Mouse (Mus musculus) hindbrain, postnatal 0 days (tissue): ENCODE measurements around the gene Grik4. TPM values are rescaled to one million over a fixed set of nuclear protein-coding genes. Genes with fewer than 3 reads are reported as not detected.

Experiments
- ATAC-seq: fragments of 200-750 bp; cut with Nextera tagmentation; 2 replicates; pipeline ENCODE4 v1.8.0; 2017; ENCODE audit warnings: mild to moderate bottlenecking, moderate TSS enrichment, moderate library complexity
- DNase-seq: peaks from one replicate; pipeline ENCODE4 v3.0.0-alpha.2; 2015; ENCODE audit warnings: low spot score
- H3K27ac ChIP-seq: fragments of 300-500 bp; sonication (generic); 2 replicates; pipeline ENCODE4 v1.5.1; 2014; ENCODE audit warnings: mild to moderate bottlenecking
- H3K27me3 ChIP-seq: fragments of 300-500 bp; sonication (generic); 2 replicates; pipeline ENCODE4 v1.6.1; 2014; ENCODE audit warnings: low read length, mixed read lengths; ENCODE audit not compliant: insufficient read depth
- H3K36me3 ChIP-seq: fragments of 300-500 bp; sonication (generic); 2 replicates; pipeline ENCODE4 v1.6.1; 2014; ENCODE audit warnings: low read length, mixed read lengths; ENCODE audit not compliant: insufficient read depth
- H3K4me1 ChIP-seq: fragments of 300-500 bp; sonication (generic); 2 replicates; pipeline ENCODE4 v1.6.1; 2014; ENCODE audit warnings: antibody characterized with exemption, low read length, mixed read lengths; ENCODE audit not compliant: insufficient read depth
- H3K4me2 ChIP-seq: fragments of 300-500 bp; sonication (generic); 2 replicates; pipeline ENCODE4 v1.6.1; 2014; ENCODE audit warnings: low read depth, mild to moderate bottlenecking, low read length, moderate library complexity, mixed read lengths
- H3K4me3 ChIP-seq: fragments of 300-500 bp; sonication (generic); 2 replicates; pipeline ENCODE4 v1.5.1; 2014; ENCODE audit warnings: low read length
- H3K9ac ChIP-seq: fragments of 300-500 bp; sonication (generic); replicated peaks from 2 replicates; pipeline ENCODE4 v1.6.1; 2014; ENCODE audit warnings: mild to moderate bottlenecking, low read length, moderate library complexity, mixed read lengths
- H3K9me3 ChIP-seq: fragments of 300-500 bp; sonication (generic); 2 replicates; pipeline ENCODE4 v1.6.1; 2016; ENCODE audit warnings: low read length, mixed read lengths
- CTCF ChIP-seq: IDR thresholded peaks from 2 replicates; pipeline ENCODE4 v1.5.1; 2016; ENCODE audit warnings: antibody characterized with exemption, control low read depth, low read depth
- WGBS: fragments of 180-500 bp; shearing (Covaris S2); extraction: QIAGEN DNeasy Blood & Tissue Kit; methylation state at CpG from one replicate; pipeline ENCODE4 v1.1.7; 2014; 5-methylcytosine and 5-hydroxymethylcytosine counted together
- polyA plus RNA-seq: library from polyadenylated mRNA; unstranded; fragments of >200 nt; fragmentation: Nextera tagmentation; extraction: Ambion mirVana; gene quantifications from 2 replicates; pipeline ENCODE4 v1.2.1, GENCODE M21; 2015
- total RNA-seq: library from RNA; depleted of rRNA; stranded (reverse); fragments of >200 nt; gene quantifications from 2 replicates; pipeline ENCODE4 v1.2.3, GENCODE M21; 2014

Gene Grik4
- total and polyA plus RNA-seq, 2 experiments from 2014 or later = 9.4 to 18.2 TPM

- Histone ChIP-seq H3K4me2 (no peak overlapping the region), H3K36me3 (no peaks in the 10 kb centered on the region), H3K9ac (no peak overlapping the region), H3K4me1 (no peaks in the 10 kb centered on the region), H3K27me3 (no peaks in the 10 kb centered on the region), H3K27ac (no peak overlapping the region), H3K4me3 (no peak overlapping the region), H3K9me3 (no peaks in the 10 kb centered on the region)
- no peak for DNase-seq
- WGBS = 69% methylated on average over 5 of the region's 5 CpGs
- no peak for ATAC-seq
- no peak for TF ChIP-seq CTCF
These were observed 258.2 kb downstream of the Grik4 start for GRCm38 (mm10) chr9:42686104-42686503.

- ATAC-seq = no peak
- Histone ChIP-seq H3K9ac (no peak overlapping the region), H3K36me3 (no peaks in the 10 kb centered on the region), H3K9me3 (no peaks in the 10 kb centered on the region), H3K4me3 (no peak overlapping the region), H3K27ac (no peak overlapping the region), H3K27me3 (no peaks in the 10 kb centered on the region), H3K4me1 (peaks cover 5% of the 10 kb centered on the region; the same call in 1 of the 2 replicates), H3K4me2 (no peak overlapping the region)
- 37% methylated on average over 5 of the region's 5 CpGs for WGBS
- DNase-seq = no peak
- TF ChIP-seq CTCF = no peak
These were observed 270.3 kb downstream of the Grik4 start for GRCm38 (mm10) chr9:42674017-42674412.

- WGBS = 59% methylated on average over 12 of the region's 12 CpGs
- Histone ChIP-seq H3K4me1 (peaks cover 5% of the 10 kb centered on the region; the same call in 1 of the 2 replicates), H3K36me3 (no peaks in the 10 kb centered on the region), H3K27ac (no peak overlapping the region), H3K9me3 (no peaks in the 10 kb centered on the region), H3K4me2 (no peak overlapping the region), H3K9ac (no peak overlapping the region), H3K27me3 (no peaks in the 10 kb centered on the region), H3K4me3 (no peak overlapping the region)
- no peak for ATAC-seq
- TF ChIP-seq CTCF = no peak
- DNase-seq = peak; percentile 20
These were observed 270.8 kb downstream of the Grik4 start for GRCm38 (mm10) chr9:42673385-42674016.

DNA sequence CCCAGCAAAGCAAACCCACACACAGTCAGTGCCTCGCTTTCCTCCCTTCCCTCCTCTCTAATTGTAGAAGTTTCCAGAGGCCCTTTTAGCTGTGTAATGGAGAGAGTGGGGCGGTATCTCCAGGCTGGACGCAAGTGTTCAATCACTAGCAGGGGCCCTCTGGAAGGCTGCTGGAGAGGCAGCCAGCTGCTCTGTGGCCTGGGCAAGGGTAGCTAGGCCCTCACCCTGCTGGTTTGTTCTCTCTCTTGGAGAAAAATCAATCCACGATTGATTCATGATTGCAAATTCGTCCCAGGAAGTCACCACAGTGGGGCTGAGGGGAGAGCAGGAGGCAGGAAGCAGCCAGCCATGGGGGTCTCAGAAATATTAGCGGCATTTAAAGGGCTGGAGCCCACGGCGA lies 271.3 kb downstream of the Grik4 start:
- Histone ChIP-seq H3K36me3 (no peaks in the 10 kb centered on the region), H3K4me3 (no peak overlapping the region), H3K9me3 (no peaks in the 10 kb centered on the region), H3K4me2 (no peak overlapping the region), H3K4me1 (peaks cover 5% of the 10 kb centered on the region; the same call in 1 of the 2 replicates), H3K9ac (no peak overlapping the region), H3K27me3 (no peaks in the 10 kb centered on the region), H3K27ac (no peak overlapping the region)
- no peak for ATAC-seq
- no peak for DNase-seq
- WGBS = 57% methylated on average over 8 of the region's 8 CpGs
- TF ChIP-seq CTCF = no peak

GRCm38 (mm10) chr9:42670619-42671018 lies 273.7 kb downstream of the Grik4 start:
- peak; percentile 46 for DNase-seq
- Histone ChIP-seq H3K4me2 (no peak overlapping the region), H3K9ac (no peak overlapping the region), H3K4me3 (no peak overlapping the region), H3K36me3 (no peaks in the 10 kb centered on the region), H3K27ac (no peak overlapping the region), H3K27me3 (no peaks in the 10 kb centered on the region), H3K4me1 (peaks cover 5% of the 10 kb centered on the region; the same call in 1 of the 2 replicates), H3K9me3 (no peaks in the 10 kb centered on the region)
- no peak for TF ChIP-seq CTCF
- ATAC-seq = no peak
- WGBS = 23% methylated on average over 2 of the region's 2 CpGs

- 66% methylated on average over 1 of the region's 1 CpGs for WGBS
- H3K27ac ChIP-seq = no peak overlapping the region
- no peak overlapping the region for H3K4me2 ChIP-seq
- TF ChIP-seq CTCF = no peak
- no peaks in the 10 kb centered on the region for H3K27me3 ChIP-seq
- DNase-seq (no peak), ATAC-seq (no peak)
- H3K9ac ChIP-seq = no peak overlapping the region
- no peaks in the 10 kb centered on the region for H3K36me3 ChIP-seq
- no peaks in the 10 kb centered on the region for H3K4me1 ChIP-seq
- H3K9me3 ChIP-seq = no peaks in the 10 kb centered on the region
- no peak overlapping the region for H3K4me3 ChIP-seq
These were observed 282.8 kb downstream of the Grik4 start for GRCm38 (mm10) chr9:42661481-42661880.

- no peak overlapping the region for H3K4me2 ChIP-seq
- ATAC-seq = no peak
- no peaks in the 10 kb centered on the region for H3K36me3 ChIP-seq
- WGBS = 81% methylated on average over 2 of the region's 2 CpGs
- no peaks in the 10 kb centered on the region for H3K4me1 ChIP-seq
- H3K27ac ChIP-seq = no peak overlapping the region
- H3K27me3 ChIP-seq = no peaks in the 10 kb centered on the region
- TF ChIP-seq CTCF = no peak
- H3K4me3 ChIP-seq = no peak overlapping the region
- DNase-seq = peak; percentile 38
- no peak overlapping the region for H3K9ac ChIP-seq
- no peaks in the 10 kb centered on the region for H3K9me3 ChIP-seq
These were observed 291.5 kb downstream of the Grik4 start for GRCm38 (mm10) chr9:42652756-42653155.
